Mouse (Mus musculus) ovary, postnatal 10 days (tissue): ENCODE results near the gene Ptpn22.
"Not testable (repeated sequence)": the region's sequence is repeated elsewhere in the genome, so short reads cannot be mapped to it uniquely, and the experiment has no call there.

Experiments used
- DNase-seq: peaks from one replicate; pipeline ENCODE4 v3.0.0; 2022; ENCODE audit warnings: low spot score

Gene Ptpn22

DNA sequence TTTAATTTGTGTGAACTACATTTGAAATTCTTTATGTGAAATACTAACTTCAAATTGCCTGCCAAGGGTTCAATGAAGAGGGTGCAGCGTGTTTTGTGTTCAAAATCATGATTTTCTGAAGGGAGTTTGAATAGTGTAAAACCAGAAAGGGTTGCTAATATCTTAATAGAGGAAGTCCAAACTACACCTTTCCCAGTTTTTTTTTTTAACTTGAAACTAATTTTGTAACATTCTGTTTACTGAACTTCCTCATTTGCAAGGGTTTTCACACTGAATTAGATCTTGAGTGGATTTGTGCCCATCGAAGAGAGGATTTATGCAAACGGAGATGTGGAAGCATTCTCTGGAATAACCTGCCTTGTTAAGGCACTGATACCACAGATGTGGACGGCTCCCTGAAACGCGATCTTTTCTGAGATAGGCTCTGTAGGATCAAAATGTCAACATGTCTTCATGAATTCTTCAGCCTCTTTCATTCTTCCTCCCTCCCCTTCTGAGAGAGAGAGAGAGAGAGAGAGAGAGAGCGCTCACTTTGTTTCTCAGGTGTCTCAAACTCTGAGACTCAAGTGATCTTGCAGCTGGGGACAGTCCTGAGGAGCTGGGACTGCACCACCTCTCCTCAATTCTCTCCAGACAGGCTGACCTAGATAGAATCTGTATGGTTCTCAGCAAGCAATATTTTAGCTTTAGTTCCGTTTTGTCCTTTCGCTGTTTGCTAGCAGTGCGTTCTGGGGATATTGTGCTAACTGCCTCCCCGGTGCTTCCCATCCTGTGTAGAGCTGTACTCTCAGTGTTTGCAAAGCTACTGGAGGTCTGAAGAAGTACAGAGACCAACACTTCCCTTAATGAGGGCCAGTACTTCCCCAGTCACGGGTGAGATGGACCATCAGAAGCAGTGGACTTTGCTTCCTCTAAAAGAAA lies at the start of gene Ptpn22:
Gene Ptpn22, plus strand, starts transcription at position 915 of the 921 bp plus-strand sequence.
- DNase-seq = no peak

DNA sequence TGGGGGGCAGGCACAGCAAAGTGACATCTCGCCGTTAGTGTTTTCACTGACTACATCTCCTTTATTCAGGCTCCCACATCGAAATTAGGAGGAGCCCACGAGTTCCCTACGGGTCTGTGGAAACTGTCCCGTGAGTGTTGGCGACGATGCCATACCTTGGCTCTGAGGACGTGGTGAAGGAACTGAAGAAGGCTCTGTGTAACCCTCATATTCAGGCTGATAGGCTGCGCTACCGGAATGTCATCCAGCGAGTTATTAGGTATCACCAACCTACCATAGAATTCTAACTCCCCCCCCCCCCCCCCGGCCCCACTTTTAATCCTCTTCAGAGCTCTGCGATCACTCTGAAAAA lies 49.8 kb upstream of the Ptpn22 start:
- DNase-seq = no peak

DNA sequence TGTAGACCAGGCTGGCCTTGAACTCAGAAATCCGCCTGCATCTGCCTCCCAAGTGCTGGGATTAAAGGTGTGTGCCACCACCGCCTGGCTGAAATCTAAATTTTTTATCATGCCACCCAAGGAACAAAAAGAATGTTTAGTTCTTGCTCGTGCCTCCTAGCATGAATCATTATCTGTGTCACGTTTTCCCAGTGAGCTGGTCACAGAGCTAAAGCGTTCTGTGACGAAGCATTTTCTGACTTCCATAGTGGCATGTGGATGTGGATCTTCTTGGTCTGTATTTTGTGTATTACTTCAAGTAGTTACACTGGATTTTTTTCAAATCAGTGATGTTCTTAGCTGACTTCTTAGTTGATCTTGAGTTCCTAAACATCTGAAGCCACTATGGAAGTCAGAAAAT lies 48.6 kb upstream of the Ptpn22 start:
- DNase-seq = no peak

DNA sequence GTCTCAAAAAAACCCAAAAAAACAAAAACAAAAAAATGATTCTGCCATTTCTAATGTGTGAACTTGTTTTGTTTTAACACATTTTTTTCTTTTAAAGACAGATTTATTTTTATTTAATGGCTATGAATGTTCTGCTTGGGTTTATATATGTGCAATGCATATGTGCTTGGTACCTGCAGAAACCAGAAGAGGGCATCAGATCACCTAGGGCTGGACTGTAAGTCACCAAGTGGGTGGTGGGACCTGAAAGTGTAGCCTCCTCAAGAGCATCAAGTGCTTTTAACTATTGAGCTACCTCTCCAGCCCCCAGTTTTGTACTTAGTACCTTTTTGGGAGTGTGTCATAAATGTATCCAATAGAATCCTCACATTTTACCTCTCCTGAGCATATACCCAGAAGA lies 32.0 kb upstream of the Ptpn22 start:
- no peak for DNase-seq

DNA sequence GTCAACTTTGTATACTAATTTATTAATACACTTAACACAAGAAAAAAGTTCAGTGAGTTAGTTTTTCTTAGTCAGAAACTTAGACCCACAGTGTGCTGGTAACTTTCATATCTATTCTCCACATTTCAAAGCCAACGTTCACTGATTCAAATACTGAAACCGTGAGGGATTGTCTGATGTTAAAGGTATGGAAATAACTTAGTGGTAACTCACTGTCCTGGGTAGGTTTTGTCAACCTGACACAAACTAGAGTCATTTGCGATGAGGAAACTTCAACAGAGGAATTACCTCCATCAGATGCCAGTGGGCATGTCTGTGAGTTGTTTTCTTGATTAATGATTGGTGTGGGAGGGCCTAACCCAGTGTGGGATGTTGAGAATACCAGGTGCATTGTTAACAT lies 30.6 kb upstream of the Ptpn22 start:
- DNase-seq = no peak

DNA sequence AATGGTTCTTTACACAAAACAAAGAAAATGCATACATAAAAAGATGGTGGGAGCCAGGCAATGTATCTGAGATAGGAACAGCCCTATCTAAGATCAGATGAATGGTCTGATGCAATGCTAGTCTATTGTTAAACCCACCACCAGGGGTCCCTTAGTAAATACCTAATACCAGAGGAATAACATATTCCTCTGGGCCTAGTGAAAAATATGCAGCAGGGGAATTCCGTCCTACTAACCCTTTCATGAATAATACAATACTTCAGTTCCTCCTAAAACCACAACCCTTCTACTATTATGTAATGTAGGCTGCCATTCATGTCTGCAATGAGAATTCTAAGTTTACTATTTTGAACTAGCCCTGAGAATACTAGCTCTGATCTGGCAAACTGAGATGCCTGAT lies 28.9 kb upstream of the Ptpn22 start:
- not testable (repeated sequence) for DNase-seq

DNA sequence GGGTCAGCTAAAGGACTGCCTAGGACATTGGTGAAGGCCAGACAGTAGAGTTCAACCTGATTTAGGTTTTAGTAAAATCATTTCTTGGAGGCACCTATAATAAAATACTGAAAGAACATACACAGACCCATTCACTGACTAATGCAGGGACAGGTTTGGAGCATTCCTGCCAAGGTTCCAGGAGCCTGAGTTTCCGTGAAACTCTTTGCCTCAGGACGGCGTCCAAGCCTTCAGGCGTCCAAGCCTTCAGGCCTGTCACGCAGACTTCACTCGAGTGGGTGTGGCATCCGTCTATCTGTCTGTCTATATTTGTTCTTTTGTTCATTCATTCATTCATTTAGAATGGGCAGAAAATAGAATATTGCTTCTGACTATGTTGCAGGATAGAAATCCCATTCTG lies 28.4 kb upstream of the Ptpn22 start:
- no peak for DNase-seq

DNA sequence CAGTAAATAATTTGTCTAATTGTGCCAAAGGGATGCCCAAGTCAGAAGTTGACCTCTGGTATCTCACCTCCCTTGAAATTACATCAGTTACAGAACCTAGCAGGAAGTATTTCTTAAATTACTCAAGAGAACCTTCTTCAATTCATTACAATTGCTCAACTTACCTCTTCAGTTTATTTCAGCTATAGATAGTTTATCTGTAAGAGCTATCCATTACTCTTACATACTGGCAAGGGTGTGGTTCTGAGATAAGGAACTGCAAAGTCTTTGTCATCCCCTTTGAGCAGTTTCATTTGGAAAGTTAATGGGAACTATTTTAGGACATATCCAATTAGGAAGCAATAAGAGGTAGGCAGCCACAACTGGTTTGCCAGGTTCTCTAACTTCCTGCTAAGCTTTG lies 27.2 kb upstream of the Ptpn22 start, which contains the start of gene Bcl2l15:
Gene Bcl2l15, plus strand, starts transcription at position 176 of the 400 bp plus-strand sequence.
- DNase-seq = no peak

DNA sequence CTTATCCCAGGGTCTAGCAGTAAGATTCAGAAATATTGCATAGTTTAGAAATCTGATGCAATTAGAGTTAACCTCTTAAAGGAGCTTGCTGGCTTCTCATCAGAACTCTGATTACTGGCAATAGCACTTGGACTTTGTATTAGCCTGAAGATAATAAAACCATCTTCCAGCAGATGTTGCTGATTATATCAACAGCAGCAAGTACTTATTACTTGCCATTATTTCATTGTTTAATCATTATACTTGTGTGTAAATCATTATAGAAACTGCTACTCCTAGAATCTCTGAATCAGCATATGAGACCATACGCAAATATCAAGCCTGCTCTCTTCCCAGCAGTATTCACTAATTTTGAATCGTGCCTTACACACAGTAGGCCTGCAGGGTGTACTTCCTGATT lies 25.6 kb upstream of the Ptpn22 start:
- DNase-seq = no peak

DNA sequence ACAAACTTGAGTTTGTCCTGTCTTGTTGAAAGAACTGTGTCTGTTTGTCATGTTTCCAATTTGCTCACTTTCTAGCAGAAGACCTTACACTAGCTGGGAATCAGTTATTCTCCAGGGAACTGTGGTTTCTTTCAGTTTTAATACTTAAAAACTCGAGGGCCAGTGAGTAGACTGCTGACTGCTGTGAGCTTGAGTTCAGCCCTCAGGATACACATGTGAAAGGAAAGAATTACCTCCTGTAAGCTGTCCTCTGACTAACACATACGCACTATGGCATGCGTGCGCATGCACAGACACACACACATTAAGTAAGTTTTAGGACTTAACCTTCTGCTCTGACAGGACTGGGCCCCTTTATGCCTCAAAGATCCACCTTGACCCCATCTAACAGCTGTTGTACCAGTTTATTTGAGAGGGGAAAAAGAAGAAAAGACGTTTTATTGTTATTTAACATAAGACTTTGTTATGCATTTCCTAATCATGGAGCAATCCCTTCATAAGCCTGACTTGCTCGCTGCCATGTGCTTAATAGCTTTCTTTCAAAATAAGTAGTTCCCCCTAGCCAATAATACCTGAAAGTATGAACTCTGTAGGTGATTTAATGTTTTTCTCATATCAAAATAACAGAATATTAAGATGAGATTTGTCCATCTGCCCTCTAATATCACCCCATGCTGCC lies 24.2 kb upstream of the Ptpn22 start:
- no peak for DNase-seq

DNA sequence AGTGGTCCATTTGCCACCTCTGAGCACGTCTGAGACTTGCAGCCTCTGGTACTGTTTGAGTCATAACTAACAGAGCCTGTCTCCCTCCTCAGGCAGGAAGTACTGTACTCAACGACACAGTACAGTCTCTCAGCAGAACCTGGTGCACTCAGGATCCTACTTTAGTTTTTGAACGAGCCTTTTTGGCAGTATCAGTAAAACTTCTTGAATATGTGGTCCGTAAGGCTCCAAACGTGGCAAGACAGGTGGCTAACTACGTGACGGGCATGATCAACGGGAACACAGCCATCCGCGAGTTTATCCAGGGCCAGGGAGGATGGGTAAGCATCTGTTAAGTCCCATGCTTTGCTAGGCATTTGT lies 23.7 kb upstream of the Ptpn22 start:
- no peak for DNase-seq

DNA sequence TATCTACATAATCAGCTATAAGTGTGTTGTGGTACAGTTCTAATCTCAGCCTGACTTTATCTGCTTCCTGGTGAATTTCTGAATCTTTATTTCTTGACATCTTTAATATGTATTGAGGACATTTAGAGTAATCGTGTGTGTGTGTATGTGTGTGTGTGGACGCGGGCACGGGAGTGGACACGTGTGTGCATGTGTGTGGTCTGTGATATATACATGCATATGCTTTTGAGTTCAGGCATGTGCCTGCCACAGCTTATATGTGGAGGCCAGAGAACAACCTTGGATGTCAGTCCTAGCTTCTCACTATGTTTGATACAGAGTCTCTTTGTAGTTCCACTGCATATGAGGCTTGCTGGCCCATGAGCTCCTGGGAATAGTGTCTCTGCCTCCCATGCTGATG lies 23.1 kb upstream of the Ptpn22 start:
- DNase-seq = no peak

DNA sequence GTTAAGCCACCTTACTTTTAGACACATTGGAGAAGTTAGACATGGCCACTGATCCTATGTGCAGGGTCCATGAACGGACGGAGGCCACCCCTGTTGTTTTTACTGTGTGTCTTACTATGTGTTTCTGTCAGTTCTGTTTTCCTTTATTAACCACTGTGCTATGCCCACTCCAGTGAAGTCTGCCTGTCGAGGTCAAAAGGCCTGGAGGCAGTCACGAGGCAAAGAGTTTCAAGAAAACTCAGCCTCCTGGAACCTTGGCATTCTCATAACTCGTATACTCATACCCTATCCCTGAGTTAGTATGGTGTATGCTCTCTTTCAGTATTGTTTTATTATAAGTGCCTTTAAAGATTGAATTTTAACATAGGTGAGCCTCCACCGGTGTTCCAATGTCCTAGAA lies 19.9 kb upstream of the Ptpn22 start:
- DNase-seq = no peak

DNA sequence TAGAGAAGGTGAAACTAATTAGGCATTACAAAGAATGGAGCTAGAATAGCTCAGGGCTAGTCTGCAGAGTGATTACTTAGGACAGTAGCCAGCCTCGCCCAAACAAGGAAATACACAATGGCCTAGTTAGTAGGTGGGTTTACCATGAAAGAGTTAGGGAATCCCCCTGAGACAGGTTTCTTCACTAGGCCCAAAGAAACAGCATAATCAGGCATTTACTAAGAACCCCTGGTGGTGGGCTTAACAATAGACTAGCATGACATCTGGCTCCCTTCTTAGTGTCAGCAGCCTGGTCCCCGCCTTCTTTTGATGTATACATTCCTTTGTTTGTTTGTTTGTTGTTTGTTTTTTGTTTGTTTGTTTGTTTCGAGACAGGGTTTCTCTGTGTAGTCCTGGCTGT lies 19.4 kb upstream of the Ptpn22 start:
- DNase-seq = not testable (repeated sequence)

DNA sequence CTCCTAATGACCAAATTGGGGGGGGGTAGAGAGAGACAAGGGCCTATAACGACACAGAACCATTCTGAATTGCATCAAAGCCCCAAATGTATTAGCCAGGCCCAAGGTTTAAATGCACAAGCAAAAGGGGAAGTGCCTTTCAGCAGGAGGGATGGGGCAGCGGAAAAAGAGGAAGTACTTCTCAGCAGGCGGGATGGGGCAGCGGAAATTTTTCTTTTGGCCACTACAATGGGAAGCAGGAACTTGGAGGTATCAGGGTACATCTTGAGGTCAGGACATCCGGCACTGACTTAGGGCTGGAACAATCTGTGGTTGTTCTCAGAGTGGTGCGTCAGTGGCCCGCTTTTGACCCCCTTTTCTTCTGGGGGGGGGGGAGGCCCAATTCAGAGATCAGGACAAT lies 18.6 kb upstream of the Ptpn22 start:
- DNase-seq = not testable (repeated sequence)

DNA sequence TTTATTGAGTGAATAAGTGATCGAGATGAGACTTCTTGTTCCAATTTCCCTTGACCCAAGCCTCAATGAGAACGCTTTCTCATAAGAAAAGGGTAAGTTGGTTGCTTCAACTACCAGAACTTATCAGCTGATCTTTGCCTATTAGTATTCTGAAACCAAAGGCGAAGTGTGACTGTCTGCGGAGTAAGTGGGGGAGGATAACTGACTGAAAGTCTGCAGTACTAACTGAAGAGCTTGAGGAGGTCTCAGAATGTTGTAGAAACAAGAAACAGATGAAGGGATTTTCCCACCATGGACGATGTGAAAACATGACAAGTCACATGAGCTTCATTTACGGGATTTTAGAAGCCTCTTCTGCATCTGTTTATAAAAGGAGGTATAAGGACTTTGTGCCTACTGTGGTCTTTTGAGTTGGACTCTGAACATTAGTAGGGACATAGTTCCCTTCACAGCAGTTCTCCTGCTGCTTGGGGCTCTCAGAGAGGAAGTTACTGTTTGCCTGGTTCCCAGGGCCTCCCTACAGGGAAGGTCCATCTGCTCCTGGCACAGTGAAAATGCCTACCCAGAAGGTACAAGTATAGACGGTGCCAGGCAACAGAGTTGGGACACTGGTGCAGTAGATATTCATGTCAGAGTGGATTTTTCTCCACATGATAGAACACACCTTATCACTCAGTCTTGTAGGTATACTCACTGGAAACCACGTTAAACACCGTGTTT lies 8.8 kb upstream of the Ptpn22 start:
- DNase-seq = no peak

DNA sequence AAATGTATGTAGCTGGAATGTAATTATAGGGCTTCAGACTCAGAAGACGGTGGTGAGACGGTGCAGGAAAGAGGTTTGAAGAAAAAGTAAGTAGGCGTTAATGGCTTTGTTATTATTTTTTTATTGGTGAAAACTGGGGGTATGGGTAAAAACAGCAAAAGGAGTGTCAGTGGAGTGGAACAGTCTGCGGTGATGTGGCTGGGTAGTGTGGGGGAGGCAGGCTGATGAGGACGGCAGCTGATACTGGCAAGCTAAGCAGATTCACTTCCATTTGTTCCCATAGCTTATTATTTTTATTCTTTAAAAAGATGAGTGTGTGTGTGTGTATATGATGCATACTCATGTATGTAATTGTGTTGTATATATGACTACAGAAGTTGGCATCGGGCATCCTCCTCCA lies 8.1 kb upstream of the Ptpn22 start:
- no peak for DNase-seq

DNA sequence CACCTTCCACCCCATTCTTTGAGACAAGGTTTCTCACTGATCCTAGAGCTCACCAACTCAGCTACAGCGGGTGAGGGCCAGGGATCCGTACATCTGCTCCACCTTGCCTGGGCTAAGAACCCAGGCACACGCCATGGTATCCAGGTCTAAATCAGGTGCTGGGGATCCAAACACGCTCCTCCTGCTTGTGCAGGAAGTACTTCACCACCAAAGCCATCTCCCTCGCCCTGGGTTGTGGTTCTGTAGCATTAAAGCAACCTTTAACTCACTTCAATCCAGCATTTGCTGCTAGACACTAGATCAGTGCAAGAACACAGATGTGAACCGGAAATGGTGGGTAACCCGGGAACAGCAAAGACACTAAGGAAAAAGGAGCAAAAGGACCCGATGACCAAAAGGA lies 7.7 kb upstream of the Ptpn22 start:
- DNase-seq = no peak

DNA sequence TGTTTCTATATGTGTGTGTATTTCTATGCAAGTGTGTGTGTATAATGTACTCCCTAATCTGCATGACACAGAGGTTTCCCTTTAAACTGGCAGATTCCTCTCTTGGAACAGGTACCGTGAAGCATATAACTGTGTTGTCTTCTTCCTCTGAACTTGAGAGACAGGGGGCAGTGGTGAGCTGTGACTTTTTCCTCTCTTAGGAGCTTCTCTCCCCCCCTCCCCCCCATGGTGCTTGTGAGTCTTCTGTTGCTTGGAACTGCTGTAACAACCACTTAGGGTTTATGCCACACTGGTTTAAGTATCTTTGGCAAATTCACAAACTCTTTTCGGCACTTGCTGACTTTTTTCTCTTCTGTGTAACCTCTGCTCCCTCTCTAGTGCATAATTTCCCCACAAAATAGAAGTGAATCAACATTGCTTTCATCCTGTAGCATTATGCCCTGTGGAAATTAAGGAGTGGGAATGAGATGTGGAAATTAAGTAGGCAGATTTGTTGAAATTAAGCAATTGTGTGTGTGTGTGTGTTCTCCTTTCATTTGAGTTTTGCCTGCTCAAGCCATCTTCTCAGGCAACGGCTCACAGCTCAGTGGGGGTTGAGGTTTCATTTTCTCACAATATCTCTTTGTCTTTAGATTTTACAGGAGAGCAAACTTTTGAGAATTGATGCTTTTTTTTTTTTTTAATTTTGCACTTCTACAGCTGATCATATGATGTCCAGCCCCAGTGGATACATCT lies 6.9 kb upstream of the Ptpn22 start:
- no peak for DNase-seq

DNA sequence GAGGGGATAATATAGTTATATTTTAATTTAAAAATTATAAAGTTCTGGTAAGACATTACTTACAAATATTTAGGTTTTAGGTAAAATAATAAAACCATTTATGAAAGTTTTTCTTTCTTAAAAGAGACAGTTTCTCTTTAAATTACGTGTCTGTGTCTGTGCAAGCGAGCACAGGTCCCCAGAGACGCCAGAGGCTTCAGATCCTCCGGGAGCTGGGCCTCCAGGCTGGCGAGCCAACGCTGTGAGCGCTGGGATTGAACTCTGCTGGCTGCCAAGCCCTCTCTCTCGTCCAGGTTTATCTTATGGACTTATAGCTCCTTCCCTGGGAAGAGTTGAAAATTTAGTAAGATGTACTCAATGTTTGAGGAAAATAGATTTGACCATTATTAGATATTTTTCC lies 5.8 kb upstream of the Ptpn22 start:
- DNase-seq = no peak

DNA sequence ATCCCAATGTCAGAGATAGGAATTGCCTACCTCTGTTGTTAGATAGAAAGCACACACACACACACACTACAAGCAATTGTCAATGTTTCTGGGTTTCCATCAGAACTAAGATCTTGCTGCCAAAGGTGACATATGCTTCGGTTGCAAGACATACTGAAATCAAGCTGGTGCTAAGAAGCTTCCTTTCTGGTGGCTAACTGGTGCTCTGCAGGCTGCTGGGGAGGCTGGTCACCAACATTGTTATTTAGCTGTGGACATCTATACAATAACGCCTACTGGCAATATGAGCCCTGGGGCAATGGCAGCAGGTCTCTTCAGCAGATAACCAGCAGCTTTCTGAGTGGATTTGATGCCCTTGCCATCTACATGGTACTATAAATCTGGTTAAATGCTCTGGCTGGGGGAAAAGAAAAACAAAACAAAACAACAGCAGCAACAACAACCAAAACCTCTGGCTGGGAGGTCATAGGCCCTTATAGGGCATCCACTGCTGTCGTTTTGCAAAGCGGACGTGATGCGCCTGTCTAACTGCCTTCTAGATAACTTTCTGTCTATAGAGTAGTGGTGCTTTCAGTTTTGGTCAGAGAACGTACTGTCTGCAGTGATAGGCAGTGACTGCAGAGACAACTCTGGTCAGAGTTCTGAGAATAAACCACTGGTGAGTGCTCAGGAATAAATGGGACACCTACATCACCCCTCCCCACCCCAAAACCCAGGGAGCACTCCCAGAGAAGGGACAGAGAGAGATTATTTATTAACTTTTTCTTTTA lies 2.4 kb upstream of the Ptpn22 start:
- DNase-seq = no peak
